Mouse (Mus musculus) right cerebral cortex, postnatal 14 days (tissue): ENCODE results near the gene Ergic1.

Source experiments
- DNase-seq: peaks from one replicate; pipeline ENCODE4 v3.0.0; 2022

Gene Ergic1

DNA sequence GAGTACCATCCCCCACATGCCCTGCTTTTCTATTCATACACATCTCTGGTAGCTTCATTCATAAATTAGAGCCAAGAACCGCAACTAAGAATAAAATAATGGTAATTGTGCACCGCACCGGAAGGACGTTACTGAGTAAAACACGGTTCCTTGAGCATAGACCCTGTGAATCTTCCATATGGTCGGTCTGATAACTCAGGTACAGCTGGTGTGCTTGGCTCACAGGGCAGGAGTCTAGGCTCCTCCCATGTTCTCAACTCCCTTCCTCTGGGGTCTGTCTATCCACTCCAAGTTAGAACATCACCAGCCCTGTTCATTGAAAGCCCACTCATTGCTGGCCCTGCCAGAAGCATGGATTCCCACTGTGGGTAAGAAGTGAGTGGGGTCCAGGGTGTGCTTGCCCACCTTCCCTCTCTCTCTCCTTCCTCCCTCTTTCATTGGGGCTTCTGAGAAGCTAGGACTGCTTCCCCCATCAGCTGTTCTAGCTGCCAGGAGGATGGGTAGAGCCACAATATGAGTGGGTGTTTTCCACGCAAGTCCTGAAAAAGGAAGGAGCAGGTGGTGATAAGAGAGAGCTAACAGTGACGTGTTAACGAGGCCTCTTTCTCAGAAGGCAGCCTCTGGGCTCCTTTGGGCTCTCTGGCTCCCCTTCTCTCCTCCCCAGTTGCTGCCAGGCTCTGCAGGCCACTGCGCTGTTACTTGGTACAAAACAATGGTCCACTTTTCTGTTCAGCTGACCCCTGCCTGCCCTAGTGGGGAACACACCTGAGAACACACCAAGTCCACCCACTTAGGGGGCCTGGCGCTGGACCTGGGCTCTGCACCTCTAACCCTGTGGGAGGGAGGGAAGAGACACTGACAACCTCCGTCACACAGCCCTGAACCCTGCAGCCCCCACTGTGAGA lies 14.7 kb downstream of the Ergic1 start:
- no peak for DNase-seq

DNA sequence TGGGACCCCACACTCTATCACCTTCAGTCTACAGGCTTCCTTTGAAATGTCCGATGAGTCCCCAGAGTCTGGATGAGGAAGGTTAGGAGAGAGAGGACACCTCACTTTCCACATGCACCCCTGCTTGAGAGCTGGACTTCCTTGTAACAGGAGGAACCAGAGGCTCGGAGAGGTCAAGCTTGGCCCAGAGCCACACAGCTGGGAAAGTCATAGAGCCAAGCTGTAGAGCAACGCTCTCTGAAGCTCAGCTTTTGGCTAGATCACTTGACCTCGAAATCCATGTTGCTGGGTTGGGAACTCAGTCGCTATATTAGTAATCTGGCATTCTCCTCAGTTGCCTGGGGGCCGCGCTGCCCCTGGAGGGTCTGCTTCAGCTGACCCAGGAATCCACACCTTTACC lies 15.5 kb downstream of the Ergic1 start:
- no peak for DNase-seq

DNA sequence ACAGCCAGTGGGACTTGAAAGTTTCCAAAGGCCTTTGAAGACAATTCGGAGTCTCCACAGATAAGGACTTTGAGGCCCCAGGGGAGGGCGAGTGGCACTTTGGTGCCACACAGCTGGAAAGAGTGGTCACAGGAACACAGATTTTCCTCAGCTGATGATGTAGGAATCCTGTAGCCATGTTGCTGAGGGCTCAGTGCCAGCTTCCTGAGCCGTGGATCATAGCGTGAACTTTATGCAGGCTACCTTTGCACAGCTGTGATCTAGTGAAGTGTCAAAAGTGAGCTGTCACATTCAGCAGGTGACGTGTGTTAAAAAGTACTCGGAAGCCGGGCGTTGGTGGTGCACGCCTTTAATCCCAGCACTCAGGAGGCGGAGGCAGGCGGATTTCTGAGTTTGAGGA lies 16.0 kb downstream of the Ergic1 start:
- DNase-seq = no peak

DNA sequence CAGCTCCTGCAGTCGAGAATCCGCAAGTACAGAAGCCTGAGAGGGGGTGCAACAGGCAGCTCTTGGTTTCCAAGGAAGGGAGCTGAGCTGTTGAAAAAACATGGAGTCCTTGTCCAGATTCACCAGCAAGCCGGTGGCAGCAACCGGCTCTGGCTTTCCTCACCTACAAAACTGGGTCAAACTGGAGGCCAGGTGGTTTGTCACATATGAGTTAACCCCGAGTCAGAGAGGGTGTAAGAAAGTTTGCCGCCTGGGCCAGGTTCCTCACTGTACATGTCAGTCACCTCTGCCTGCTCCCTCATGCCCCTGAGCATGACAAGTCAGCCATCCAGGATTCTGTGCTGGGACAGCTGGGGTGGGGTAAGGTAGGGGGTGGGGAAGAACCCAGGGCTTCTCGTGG lies 16.9 kb downstream of the Ergic1 start:
- no peak for DNase-seq

DNA sequence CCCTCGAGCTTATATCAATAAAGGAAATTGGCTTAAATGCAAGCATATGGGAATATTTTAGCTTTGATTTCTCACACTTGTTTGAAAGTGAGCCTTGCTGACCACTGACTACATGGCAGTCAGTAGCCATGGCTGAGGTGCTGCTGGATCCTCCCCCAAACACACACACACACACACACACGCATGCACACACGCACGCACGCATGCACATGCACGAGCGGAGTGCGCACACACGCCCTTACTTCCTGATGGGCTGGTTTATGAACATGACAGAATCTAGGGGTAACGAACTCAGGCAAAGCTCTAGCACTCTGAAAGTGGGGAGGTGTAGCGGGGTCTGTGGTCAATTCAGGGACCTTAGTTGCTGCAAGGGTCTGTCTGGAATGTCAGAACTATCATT lies 17.5 kb downstream of the Ergic1 start:
- no peak for DNase-seq

DNA sequence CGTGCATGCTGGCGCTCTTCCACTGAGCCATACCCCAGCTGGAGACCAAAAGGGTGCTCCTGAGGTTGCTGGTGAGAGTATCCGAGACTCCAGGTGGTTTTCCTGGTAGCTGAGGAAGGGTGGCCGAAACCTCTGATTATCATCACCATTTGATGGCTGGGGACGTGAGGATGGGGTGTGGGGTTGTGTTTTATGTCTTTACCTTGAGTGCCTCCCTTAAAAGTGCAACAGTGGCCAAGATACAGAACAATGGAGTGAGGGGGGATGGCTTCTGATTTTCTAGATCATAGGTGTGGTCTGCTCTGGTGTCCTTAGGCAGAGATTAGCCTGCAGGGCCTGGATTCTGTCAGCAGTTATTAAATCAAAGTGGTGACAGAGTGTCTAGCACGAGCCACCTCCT lies 18.1 kb downstream of the Ergic1 start:
- no peak for DNase-seq

DNA sequence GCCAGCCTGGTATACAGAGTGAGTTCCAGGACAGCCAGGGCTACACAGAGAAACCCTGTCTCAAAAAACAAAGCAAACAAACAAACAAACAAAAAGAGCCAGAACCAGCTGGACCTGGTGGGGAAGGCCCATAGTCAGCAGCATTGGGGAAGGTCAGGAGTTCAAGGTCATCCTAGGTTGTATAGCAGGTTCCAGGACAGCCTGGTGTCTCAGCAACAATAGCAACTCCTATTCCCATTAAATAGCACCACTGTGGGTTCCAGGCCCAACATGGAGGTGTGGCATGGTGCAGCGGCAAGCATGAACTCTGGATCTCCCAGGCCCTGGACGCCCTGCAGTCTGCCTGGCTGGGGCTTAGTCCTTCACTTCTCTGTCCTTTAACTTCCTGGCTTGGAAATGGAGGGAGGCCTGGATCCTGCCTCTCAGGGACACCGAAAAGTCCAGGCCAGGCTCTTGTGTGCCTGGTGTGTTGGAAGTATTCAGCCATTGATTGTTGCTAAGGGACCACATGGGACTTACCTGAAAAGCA lies 19.6 kb downstream of the Ergic1 start:
- no peak for DNase-seq

DNA sequence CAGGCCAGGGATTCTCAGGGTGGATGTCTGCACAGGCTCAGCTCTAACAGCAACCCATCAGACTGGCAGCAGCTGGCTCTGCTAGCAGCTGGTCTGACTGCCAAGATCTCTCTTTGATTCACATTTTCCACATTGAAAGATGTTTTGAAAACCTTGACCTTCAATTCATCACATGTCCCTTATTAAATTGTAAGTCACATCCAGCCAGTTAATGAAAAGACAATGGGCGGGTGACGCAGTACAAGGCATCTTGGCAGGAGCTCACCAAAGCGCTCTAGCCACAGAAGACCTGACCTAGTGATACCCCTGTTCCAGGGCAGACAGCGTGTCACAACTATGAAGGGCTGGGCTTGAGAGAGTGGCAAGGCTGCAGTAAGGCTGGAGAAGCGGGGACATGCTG lies 21.0 kb downstream of the Ergic1 start:
- DNase-seq = no peak

DNA sequence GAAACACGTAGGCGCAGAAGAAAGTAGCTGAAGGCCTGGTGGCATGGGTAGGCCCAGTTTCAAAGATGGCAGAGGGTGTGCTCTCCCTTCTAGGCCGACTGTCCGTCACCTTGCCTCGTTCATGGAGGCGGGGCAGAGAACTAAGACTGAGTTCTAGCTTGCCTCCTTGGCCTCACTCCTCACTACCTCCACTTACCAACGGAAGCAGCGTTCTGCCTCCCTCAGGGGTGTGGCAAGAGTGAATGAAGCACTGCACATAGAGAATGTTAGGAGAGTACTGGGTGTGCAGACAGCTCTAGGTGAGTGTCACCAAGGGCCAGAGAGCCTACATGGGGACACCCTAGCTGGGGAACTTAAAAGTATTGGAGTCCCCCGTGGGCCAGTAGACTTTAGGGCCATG lies 21.8 kb downstream of the Ergic1 start:
- no peak for DNase-seq

DNA sequence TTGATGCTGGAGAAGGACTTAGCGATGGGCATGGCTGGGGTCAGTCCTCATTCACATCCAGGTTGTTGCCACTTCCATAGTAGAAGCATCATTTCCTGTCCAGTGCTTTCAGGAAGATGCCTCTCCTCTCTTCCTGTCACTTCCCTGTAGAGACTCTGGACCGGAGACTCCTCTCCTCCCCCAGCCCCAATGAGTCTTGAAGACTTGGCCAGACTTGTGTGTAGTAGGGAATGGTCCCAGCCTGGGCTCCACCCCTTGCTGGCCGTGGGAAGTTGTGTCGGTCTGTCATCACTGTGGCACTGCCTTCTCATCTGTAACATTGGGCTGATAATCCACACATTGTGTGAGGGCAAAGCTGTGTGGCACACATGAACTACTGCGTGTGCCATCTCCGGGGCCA lies 22.3 kb downstream of the Ergic1 start:
- no peak for DNase-seq

DNA sequence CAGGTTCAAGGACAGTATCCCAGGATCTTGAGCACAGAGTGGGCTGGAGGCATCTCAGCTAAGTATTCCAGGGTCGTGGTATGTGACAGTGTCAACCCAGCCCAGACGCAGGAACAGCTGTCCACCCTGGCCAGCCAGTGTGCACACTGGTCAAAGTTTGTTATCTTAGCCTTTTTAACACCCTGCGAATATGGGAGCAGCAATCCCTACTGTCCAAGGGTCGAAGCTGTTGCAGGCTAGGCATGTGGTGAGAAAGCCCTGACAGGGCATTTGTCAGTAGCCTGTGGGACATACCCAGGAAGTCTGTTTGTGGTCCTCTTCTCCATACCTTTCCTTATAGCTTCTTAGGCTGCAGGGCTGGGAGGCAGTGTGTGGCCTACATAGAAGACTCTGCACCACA lies 22.8 kb downstream of the Ergic1 start:
- DNase-seq = no peak

DNA sequence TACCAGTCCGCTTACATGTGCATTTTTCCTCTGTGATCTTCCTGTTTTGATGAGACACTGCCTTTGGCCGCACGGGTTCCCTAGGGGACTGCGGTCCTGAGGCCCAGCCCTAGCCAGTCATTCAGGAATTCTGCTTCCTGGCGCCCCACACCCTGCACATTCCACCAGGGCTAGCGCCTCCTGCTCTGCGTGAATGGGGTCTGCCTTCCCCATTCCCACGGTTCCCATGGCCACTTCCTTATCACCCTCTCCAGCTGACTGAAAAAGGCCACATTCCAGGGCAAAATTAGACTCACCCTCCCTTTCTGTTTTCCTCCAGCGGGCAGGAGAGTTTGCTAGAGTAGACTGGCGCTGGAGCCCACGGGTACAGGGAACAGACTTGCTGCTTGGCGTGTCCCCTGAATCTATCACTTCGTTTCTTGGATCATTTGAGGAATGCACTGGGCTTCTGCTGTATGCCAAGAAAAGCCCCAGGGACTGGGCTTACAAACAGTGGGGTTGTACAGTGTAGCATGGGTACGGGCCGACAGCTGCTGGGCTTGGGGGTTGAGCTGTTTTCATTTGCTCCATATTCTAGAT lies 23.4 kb downstream of the Ergic1 start:
- DNase-seq = no peak

DNA sequence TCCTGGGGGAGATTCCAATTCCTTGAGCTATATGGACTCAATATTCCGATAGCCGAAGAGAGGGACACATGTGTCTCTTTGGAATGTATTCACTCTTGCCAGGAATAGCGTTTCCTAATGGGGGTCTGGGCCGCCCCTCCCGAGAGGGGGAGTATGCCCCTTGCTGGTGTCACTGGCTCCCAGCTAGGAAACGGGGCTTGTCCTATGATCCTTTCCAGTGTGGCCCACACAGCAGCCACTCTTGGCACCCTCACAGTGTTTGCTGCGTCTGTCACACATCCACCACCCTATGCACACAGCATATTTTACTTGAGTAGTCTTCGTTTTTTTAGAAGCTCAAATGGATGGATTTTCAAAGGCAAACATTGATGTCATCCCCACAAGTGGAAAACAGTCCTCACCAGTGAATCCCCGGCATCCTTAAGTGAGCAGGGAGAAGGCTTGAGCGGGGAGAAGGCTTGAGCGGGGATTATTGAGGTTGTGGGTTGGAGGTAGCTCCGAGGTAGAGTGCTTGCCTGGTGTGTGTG lies 26.7 kb downstream of the Ergic1 start:
- DNase-seq = no peak

DNA sequence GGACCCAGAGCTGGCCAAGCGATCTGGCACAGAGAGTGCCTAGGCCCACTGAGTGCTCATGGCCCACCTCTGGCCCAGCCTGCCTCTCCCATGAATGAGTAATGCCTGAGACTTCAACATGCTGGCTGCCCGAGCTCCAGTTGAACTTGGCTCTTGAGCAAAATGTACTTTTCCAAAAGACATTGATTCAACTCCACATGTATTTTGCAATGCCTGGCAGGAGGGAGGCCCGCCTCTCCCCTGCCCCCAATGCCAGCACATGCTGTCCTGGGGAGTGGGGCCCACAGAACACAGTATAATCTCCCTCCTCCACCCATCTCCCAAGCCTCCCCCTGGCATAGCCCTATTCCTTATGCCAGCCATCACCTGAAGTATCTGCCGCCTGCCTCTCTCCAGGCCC lies 31.2 kb downstream of the Ergic1 start:
- DNase-seq = no peak

DNA sequence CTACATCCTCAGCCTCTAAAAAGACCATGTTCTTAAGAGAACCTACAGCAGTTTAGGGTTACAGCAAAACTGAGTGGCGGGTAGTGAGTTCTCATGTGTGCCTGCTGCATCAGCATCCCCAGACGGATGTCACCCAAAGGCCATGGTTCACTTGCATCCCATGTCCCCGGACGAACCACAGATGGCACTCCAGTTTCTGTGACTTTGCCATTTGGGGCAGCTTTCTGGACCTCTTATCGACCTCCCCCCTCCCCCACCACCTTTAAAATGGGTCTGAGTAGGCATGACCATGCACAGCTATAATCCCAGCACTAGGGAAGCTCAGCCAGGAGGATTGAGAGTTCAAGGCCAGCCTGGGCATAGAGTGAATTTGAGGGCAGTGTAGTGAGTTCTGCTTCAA lies 31.9 kb downstream of the Ergic1 start:
- no peak for DNase-seq

DNA sequence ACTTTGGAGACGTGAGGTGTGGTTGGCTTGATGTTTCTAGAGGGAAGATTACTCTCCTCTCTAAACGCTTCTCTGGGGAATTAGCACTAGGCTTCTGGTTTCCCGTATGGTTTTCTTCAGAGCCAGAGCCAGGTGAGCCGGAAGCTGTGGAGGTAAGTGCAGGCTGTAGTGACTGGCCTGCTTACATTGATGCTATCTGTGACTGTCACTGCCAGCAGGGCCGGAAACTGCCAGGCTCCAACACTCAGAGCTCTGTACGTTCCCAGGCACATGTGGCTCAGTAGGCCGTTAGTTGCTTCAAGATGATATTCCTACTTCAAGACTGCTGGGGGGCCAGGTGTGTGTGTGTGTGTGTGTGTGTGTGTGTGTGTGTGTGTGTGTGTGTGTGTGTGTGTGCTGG lies 32.9 kb downstream of the Ergic1 start:
- DNase-seq = no peak

DNA sequence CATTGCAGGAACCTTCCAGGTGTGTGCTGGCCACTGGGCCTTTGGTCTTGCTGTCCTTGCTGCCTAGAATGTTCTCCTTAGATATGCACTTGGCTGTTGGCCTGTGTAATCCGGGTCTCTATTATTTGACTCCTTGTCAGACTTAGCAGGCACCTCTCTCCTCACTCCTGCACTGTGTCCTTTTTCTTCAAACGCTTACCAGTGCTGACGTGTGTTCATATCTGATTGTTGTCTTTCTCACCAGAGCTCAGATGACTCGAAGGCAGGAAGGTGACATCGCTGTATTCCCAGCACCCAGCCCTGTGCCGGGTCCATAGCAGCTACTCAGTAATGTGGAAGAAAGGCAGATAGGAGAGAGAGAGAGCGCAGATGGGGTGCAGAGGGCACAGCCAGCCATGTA lies 33.7 kb downstream of the Ergic1 start:
- no peak for DNase-seq

DNA sequence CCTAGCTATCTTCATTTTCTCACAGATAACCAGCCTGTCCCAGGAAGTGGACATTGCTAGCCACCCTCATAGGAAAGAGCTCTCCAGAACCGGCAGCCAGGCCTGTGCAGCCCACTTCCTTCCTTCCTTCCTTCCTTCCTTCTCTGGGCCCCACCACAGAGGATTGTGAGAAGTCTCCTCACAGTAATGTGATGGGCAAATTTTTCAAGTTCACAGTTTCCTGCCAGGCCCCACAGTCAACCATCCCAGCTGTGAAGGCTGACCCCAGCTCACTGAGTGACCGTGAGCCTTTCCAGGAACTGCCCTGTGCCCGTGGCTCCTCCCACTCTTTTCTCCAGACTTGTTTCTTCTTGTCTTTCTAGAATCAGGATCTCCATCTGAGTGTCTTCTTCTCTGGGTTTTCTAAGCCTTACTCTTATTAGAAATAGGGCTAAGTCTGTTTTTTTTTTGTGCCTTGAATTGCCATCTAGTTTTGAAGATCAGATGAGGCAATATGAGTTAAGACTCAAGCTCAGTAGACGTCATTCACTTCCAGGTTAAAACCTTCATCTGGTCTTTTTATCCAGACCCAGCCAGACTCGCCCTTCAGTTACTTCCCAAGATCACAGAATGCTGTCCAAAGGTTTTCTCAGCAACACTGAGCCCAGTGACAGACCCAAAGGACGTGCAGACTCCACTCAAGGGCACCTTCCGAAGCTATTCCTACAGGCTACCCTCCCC lies 34.3 kb downstream of the Ergic1 start:
- no peak for DNase-seq

DNA sequence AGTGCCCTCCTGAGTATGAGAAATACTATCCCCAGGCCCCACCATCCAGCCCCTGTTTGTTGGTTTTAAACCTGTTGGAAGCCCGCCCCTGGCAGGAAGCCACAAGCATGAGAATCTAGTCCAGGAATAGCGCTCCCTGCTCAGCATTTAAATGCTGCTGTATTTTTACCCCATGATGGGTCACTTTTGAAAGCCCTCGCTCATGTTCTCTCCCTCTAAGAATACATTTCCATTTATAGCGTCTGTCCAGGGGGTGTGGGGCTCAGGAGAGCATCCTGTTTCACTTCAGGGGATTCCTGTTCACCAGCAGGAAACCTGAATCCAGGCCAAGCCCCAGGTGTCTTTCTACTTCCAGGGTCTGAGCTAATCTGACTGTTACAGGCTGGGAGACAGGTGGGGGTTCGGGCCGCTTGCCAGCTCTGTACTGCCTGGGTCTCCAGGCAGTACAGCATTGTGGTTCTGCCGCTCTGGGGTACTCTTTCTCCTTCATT lies 34.9 kb downstream of the Ergic1 start:
- peak; percentile 84 for DNase-seq

DNA sequence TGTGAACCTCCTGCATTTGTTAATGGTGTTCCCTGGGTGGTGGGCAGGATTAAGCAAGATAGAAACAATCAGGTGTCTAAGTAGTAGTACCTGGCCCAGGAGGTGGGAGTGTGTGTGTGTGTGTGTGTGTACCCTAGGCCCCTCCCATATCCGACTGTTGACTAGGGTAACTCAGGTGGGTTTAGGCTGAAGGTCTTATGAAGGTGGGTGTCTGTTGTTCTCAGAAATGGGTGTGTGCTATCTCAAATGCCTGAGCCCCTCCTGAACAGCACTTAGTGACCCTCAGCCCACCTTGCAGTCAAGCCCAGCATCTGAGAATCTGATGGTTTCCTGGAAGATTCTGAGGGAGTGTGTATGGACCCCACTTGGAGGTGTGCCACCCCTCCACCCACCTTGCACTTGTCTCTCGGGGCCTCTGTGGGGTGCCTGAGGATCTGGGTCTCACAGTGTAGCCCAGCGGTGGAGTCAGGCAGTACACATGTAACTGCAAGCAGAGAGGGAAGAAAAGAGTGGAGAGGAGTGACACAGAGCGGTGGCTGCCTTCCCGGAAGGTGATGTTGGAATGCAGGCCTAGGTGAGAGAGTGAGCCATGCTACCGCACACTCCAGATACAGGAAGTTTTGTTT lies 35.7 kb downstream of the Ergic1 start:
- DNase-seq = no peak

DNA sequence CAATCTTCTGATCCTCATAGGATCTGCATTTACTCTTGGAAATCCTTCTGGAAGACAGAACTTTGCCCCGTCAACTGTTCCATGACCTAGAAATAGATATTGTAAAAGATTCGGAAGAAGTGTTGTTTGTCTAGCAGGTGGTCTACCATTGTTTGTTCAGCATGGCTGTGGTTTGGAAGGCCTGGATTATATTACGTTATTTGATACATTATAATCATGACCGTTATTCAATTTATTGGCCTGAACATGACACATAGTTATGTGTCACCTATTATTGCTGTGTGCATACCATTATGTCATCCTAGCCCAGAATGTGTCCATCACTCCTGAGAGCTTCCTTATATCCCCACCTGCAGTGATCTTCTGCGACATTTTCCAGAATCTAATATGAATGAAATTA lies 37.6 kb downstream of the Ergic1 start:
- DNase-seq = no peak

DNA sequence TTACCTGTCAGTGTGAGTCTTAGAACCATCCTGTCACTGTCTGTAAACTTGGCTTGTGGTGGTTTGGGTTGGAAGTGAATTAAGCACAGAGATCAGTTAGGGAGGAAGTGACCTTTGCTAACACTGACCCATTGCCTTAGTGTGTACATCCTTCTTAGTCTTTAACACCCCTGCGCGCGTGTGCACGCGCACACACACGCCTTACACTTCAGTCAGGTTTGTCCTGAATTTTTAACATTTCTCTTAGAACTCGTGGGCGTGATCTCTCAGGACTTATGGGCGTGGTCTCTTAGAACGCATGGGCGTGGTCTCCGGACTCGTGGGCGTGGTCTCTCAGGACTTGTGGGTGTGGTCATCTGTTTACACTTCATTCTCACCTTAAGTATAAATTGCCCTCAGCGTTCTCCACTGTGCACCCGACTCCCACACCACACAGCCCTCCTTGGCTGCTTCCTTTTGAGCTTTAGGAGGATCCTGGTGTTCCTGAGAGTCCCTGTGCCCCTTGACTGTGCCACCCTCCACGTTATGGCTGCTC lies 39.7 kb downstream of the Ergic1 start:
- DNase-seq = no peak

DNA sequence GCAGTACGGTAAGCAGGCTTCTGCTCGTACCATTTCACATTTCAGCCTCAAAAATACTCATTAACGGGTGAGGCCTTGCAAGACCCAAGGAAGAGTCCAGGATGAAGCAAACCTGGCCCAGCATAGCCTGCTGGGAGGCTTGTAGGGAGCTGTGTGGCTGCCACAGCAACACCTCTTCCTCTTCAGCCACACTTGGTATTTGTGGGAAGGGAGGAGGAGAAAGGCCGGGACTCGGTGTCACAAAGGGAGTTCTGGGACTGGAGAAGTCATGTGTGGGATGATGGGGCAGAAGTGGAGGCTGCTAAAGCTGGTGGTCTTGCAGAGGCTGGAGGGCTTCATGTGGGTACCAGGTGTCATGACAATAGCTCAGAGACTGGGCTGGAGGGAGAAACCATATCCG lies 40.2 kb downstream of the Ergic1 start:
- no peak for DNase-seq
